Mouse (Mus musculus) forebrain, embryonic 11.5 days (tissue): Measurements from ENCODE around the gene Rbm41. TPM values are rescaled to one million over a fixed set of nuclear protein-coding genes. Genes with fewer than 3 reads are reported as not detected.

Source experiments
- ATAC-seq: fragments of 200-750 bp; cut with Nextera tagmentation; replicated peaks from 2 replicates; pipeline ENCODE4 v1.8.0; 2017; ENCODE audit warnings: moderate TSS enrichment; ENCODE audit not compliant: low FRiP score
- DNase-seq: peaks from one replicate; pipeline ENCODE4 v3.0.0-alpha.2; 2017; ENCODE audit warnings: low spot score
- H3K27ac ChIP-seq: fragments of 300-500 bp; sonication (generic); 2 replicates; pipeline ENCODE4 v1.5.1; 2014; ENCODE audit warnings: low read depth, low read length
- H3K27me3 ChIP-seq: fragments of 300-500 bp; sonication (generic); 2 replicates; pipeline ENCODE4 v1.6.1; 2014; ENCODE audit warnings: mild to moderate bottlenecking, low read length, mixed read lengths; ENCODE audit not compliant: control insufficient read depth, insufficient read depth
- H3K36me3 ChIP-seq: fragments of 300-500 bp; sonication (generic); 2 replicates; pipeline ENCODE4 v1.6.1; 2014; ENCODE audit warnings: mild to moderate bottlenecking, low read length, moderate library complexity, mixed read lengths; ENCODE audit not compliant: control insufficient read depth, insufficient read depth
- H3K4me1 ChIP-seq: fragments of 300-500 bp; sonication (generic); replicated peaks from 2 replicates; pipeline ENCODE4 v1.6.1; 2014; ENCODE audit warnings: low read length, mixed read lengths; ENCODE audit not compliant: control insufficient read depth, insufficient read depth
- H3K4me2 ChIP-seq: fragments of 300-500 bp; sonication (generic); 2 replicates; pipeline ENCODE4 v1.6.1; 2014; ENCODE audit warnings: low read depth, mild to moderate bottlenecking, low read length, moderate library complexity, mixed read lengths; ENCODE audit not compliant: severe bottlenecking
- H3K4me3 ChIP-seq: fragments of 300-500 bp; sonication (generic); 2 replicates; pipeline ENCODE4 v1.5.1; 2014; ENCODE audit warnings: low read depth, low read length
- H3K9ac ChIP-seq: fragments of 300-500 bp; sonication (generic); 2 replicates; pipeline ENCODE4 v1.6.1; 2014; ENCODE audit warnings: low read length
- H3K9me3 ChIP-seq: fragments of 300-500 bp; sonication (generic); 2 replicates; pipeline ENCODE4 v1.6.1; 2016; ENCODE audit warnings: low read length, mixed read lengths; ENCODE audit not compliant: control insufficient read depth
- WGBS: fragments of 180-500 bp; shearing (Covaris S2); extraction: QIAGEN DNeasy Blood & Tissue Kit; methylation state at CpG from one replicate; pipeline ENCODE4 v1.1.7; 2014; 5-methylcytosine and 5-hydroxymethylcytosine counted together
- polyA plus RNA-seq: library from polyadenylated mRNA; unstranded; fragments of >200 nt; fragmentation: Nextera tagmentation; extraction: Ambion mirVana; gene quantifications from 2 replicates; pipeline ENCODE4 v1.2.1, GENCODE M21; 2014

Rbm41 gene
- 9.3 and 10.0 TPM in 2 replicates for polyA plus RNA-seq

DNA sequence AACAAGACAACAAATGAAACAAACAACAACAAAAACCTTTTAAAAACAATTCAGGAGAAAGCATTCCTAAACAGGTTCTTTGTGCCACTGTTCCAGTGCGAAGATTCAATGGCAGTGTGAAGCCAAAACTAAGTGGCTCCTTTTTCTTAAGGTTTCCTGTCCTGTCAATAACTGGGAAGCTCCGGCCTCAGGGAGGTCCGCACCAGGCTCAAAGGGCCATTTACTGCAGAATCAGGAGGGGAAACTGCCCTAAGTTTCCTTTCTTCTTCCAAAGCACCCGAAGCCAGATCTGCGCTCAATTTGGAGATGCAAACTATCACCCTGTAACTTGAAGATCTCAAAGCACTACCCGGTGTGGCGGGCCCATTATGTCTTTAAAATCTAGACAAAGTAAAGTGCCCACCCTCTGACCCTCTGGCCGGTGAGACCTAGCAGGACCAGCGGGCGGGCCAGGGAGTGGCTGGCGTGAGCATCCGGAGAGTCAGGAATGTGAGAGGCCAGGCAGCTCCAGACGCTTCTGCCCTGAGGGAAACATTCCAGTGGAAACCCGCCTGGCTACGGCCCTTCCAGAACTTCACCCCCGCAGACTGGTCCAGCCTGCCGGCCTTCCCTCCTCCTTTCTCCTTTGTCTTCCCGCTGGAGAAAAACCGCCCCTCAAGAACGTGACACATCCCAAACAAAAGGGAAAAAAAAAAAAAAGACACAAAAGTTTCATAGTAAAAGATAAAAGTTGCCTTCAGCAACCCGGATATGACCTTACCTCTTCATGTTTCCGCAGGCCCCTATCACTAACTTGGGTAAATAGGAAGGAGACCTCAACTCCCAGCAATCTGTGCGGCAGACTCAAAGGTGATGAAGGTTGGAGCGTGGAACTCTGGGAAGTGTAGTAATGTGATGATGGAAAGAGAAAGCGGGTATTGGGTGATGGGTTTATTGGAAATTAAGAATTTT is at the start of gene Rbm41:
Rbm41 (minus strand) TSS at position 856 of the 951 bp plus-strand sequence.
- peak; percentile 65 for DNase-seq
- H3K4me2 ChIP-seq = peak within 1 kb of the TSS; percentile 44
- peak within 1 kb of the TSS; percentile 65 for H3K9ac ChIP-seq
- H3K27me3 ChIP-seq = peaks cover 2% of the 10 kb centered on the region; the same call in 1 of the 2 replicates
- H3K27ac ChIP-seq = no peak within 1 kb of the TSS
- peak; percentile 91 for ATAC-seq
- H3K4me3 ChIP-seq = peak within 1 kb of the TSS; percentile 46
- H3K9me3 ChIP-seq = no peaks in the 10 kb centered on the region
- H3K36me3 ChIP-seq = no peaks in the 10 kb centered on the region
- WGBS = 19% methylated on average over 23 of the region's 25 CpGs
- H3K4me1 ChIP-seq = no peaks in the 10 kb centered on the region

DNA sequence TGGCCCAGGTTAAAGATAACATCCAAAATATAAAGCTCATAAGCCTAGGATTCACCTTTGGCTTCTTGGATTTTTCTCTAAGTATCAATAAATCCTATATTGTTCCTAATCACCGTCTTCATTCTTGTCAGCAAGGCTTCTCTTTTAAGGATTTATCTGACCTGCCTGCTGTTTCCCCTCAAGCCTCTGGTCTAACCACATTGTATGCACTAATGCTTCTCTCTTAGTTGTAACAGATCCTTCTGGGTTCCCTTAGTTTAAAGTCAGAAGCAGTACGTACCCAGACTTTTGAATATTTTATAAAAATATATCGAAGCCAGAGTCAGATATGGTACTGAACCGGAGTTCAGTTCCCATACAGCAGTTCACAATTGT is 283 bp upstream of the Rbm41 start:
- Histone ChIP-seq H3K27me3 (peaks cover 2% of the 10 kb centered on the region; the same call in 1 of the 2 replicates), H3K9ac (no peak overlapping the region), H3K4me3 (0 out of 2 replicates have a peak overlapping the region, but pooled peaks have one; percentile 46), H3K36me3 (no peaks in the 10 kb centered on the region), H3K4me2 (peak overlapping the region; percentile 44; the same call in 1 of the 2 replicates), H3K4me1 (no peaks in the 10 kb centered on the region), H3K9me3 (no peaks in the 10 kb centered on the region), H3K27ac (no peak overlapping the region)
- WGBS = 84% methylated on average over 4 of the region's 4 CpGs
- ATAC-seq = peak; percentile 24; the same call in 1 of the 2 replicates
- DNase-seq = no peak

DNA sequence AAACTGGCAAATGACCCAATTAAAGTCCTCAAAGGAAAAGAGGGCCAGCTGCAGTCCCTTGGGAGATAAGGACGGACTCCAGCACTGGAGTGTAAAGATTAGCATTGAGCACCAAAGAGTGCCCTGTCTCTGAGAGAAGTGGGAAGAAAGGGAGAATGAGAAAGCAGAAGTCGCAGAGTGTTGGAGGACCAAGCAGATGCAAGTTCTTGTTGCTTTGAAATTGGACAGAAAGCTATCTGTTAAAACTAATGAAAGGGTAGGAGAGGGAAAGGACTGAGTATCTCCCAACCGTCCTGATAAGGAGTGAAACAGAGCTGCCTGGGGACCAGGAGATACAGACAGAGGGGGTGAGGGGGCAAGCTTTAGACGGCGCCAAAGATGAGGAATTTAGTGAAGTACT is 16.3 kb downstream of the Rbm41 start:
- H3K36me3 ChIP-seq = no peaks in the 10 kb centered on the region
- H3K9ac ChIP-seq = no peak overlapping the region
- DNase-seq = no peak
- H3K4me3 ChIP-seq = no peak overlapping the region
- ATAC-seq = no peak
- 74% methylated on average over 5 of the region's 5 CpGs for WGBS
- H3K27ac ChIP-seq = no peak overlapping the region
- no peak overlapping the region for H3K4me2 ChIP-seq
- no peaks in the 10 kb centered on the region; the same call in 1 of the 2 replicates for H3K27me3 ChIP-seq
- no peaks in the 10 kb centered on the region for H3K9me3 ChIP-seq
- no peaks in the 10 kb centered on the region for H3K4me1 ChIP-seq

DNA sequence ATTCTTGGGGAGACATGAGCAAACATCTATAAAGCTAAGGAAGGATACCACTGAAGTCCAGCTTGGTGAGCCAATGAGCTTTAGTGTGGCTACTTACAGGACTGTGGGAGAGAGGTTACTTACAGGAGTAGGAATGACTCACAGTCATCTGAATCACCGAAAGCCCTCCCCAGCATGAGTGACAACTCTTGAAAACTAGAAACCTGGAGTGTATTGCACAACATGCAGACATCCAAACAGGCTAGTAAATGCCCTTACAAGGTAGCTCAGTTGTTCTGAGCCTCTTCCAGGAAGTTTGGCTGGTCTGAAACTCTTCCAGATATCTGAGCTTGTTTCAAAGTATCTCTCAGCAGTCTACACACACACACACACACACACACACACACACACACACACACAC is 64.9 kb downstream of the Rbm41 start:
- H3K4me3 ChIP-seq = no peak overlapping the region
- H3K9me3 ChIP-seq = no peaks in the 10 kb centered on the region
- no peak overlapping the region for H3K4me2 ChIP-seq
- 95% methylated on average over 1 of the region's 1 CpGs for WGBS
- ATAC-seq (no peak), DNase-seq (no peak)
- no peaks in the 10 kb centered on the region for H3K36me3 ChIP-seq
- H3K27me3 ChIP-seq = no peaks in the 10 kb centered on the region
- no peak overlapping the region for H3K9ac ChIP-seq
- H3K27ac ChIP-seq = no peak overlapping the region
- H3K4me1 ChIP-seq = no peaks in the 10 kb centered on the region

DNA sequence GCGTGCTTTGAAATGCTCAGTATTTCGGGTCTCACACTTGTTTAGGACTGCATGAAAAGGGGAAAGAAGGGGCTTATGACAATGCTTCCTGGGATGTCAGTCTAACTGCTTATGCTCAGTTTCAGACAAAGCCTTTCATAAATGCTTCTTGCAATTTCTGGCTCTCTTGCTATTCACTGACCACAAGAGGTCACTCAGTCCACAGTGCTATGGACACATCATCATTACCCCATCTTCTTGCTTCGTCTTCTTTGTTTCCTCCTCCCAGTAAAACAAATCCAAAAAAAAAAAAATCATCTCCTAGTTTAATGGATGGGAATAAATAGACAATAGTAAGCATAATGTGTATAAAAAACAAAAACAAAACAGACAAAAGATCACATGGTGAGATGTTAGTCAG is 65.9 kb downstream of the Rbm41 start:
- Histone ChIP-seq H3K4me1 (no peaks in the 10 kb centered on the region), H3K9me3 (no peaks in the 10 kb centered on the region), H3K4me3 (no peak overlapping the region), H3K4me2 (no peak overlapping the region), H3K27ac (no peak overlapping the region), H3K36me3 (no peaks in the 10 kb centered on the region), H3K9ac (no peak overlapping the region), H3K27me3 (no peaks in the 10 kb centered on the region)
- DNase-seq = no peak
- 76% methylated on average over 3 of the region's 3 CpGs for WGBS
- no peak for ATAC-seq

DNA sequence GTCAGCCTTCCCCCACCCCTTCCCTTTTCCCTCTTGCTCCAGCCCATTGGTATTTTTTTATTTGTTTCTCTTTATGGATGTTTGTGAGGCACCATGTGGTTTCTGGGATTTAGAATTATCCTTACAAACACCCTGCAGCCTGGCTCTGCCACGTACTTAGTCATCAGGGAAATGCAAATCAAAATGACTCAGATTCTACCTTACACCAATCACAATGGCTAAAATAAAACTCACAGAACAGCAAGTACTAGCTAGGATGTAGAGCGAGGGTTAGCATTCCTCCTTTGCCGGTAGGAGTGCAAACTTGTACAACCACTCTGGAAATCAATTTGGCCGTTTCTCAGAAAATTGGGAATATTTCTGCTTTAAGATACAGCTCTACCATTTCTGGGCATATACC is 77.8 kb downstream of the Rbm41 start:
- H3K4me3 ChIP-seq = no peak overlapping the region
- no peak for DNase-seq
- H3K4me2 ChIP-seq = no peak overlapping the region
- ATAC-seq = no peak
- no peaks in the 10 kb centered on the region for H3K9me3 ChIP-seq
- no peaks in the 10 kb centered on the region for H3K4me1 ChIP-seq
- 90% methylated on average over 4 of the region's 4 CpGs for WGBS
- H3K27me3 ChIP-seq = no peaks in the 10 kb centered on the region; the same call in 1 of the 2 replicates
- H3K36me3 ChIP-seq = no peaks in the 10 kb centered on the region
- H3K9ac ChIP-seq = no peak overlapping the region
- no peak overlapping the region for H3K27ac ChIP-seq

DNA sequence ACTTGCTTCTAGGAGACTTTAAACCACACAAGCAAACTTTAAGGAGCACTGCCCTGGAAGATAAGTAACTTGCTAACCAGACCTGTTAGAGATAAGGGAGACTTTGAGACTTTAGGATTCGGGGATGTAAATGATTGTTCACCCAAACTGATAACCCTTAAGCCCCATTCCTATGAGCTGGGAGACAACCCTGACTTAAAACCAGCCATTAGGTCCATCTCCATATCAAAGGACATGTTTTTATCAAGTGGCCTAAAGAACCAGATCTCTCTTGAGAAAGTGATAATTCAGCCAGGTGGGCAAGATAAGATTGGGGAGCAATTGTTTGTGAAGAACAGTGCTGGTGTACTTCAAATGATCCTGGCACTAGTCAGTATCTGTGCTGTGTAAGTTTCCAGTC is 107.0 kb downstream of the Rbm41 start:
- Histone ChIP-seq H3K4me2 (no peak overlapping the region), H3K9me3 (no peaks in the 10 kb centered on the region), H3K36me3 (no peaks in the 10 kb centered on the region), H3K9ac (no peak overlapping the region), H3K27ac (no peak overlapping the region), H3K4me1 (no peaks in the 10 kb centered on the region), H3K4me3 (no peak overlapping the region), H3K27me3 (peaks cover 4% of the 10 kb centered on the region; the same call in 1 of the 2 replicates)
- DNase-seq (no peak), ATAC-seq (no peak)
- WGBS = 67% methylated on average over 1 of the region's 1 CpGs

DNA sequence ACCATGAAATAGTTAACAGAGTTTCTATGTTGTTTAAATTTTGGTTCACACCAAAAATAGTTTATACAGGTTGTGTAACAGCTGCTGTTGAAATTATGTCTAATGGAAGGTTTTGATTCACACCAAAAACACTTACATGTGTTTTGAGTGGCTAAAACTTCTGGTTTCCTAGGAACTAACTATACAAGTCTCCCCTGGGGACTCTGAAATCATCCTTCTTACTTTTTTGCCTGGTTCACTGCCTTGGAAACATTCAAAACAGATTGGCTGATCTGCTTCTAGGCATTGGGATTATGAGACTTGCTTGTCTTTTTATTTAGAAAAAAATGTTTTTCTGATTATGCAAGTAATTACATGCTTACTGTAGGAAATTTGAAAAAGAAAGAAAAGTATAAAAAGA is 115.2 kb downstream of the Rbm41 start:
- Histone ChIP-seq H3K4me2 (no peak overlapping the region), H3K27me3 (peaks cover 2% of the 10 kb centered on the region; the same call in 1 of the 2 replicates), H3K27ac (no peak overlapping the region), H3K4me3 (no peak overlapping the region), H3K4me1 (no peaks in the 10 kb centered on the region), H3K9me3 (no peaks in the 10 kb centered on the region), H3K9ac (no peak overlapping the region), H3K36me3 (no peaks in the 10 kb centered on the region)
- DNase-seq = no peak
- ATAC-seq = no peak
